Mouse (Mus musculus) cortical plate, adult 2 months (tissue): ENCODE results near the gene Hist1h2bc.

Experiments
- CTCF ChIP-seq: fragments of 200-500 bp; IDR thresholded peaks from 2 replicates; pipeline ENCODE4 v1.5.1; 2011; ENCODE audit warnings: mild to moderate bottlenecking, control low read depth, low read length; ENCODE audit not compliant: insufficient read depth; ENCODE audit errors: extremely low read depth
- POLR2A ChIP-seq: fragments of 200-500 bp; IDR thresholded peaks from 2 replicates; pipeline ENCODE4 v1.6.1; 2011; ENCODE audit warnings: mild to moderate bottlenecking, low read length, control low read depth; ENCODE audit not compliant: insufficient read depth; ENCODE audit errors: extremely low read depth

DNA sequence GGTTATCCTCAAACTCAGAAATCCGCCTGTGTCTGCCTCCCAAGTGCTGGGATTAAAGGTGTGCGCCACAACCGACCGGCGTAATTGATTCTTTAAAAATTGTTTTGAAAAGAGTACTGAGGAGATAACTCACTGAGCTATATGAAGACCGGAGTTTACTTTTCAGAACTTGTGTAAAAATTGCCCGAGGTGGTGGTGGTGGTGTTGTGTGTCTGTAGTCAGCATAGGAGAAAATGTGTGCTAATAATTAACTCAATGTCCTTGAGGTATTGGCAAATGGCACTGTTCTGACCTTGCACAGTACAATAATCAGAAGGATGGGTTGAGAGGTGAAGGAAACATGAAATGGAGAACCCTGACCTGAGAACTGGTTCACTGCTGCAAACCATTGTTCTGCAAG, 3.9 kb downstream of the Hist1h2bc start:
- no peak for TF ChIP-seq POLR2A
- TF ChIP-seq CTCF = no peak
